Mouse (Mus musculus) cerebellum, adult 2 months (tissue): ENCODE results near the gene Rsg1.

ENCODE experiments used
- CTCF ChIP-seq: fragments of 200-500 bp; IDR thresholded peaks from 2 replicates; pipeline ENCODE4 v1.5.1; 2011; ENCODE audit warnings: low read depth, mild to moderate bottlenecking, control low read depth, low read length, moderate library complexity, borderline replicate concordance; ENCODE audit not compliant: insufficient read depth
- POLR2A ChIP-seq: fragments of 200-500 bp; IDR thresholded peaks from 2 replicates; pipeline ENCODE4 v1.6.1; 2011; ENCODE audit warnings: low read length, control low read depth, borderline replicate concordance; ENCODE audit not compliant: insufficient read depth

GRCm38 (mm10) chr4:141196981-141197685 is 16.6 kb upstream of the Rsg1 start:
- no peak for TF ChIP-seq POLR2A
- TF ChIP-seq CTCF, result no peak
